Mouse (Mus musculus): Measurements from ENCODE around the gene Rnf212b. TPM values are rescaled to one million over a fixed set of nuclear protein-coding genes. Genes with fewer than 3 reads are reported as not detected.

The Rnf212b gene
- polyA plus RNA-seq, 1 experiment, result not detected

- Histone ChIP-seq H3K27me3 (ENCODE audit: control insufficient read depth, insufficient read depth, insufficient read length) (no peaks in the 10 kb centered on the region), H3ac (ENCODE audit: control insufficient read depth, insufficient read length) (peak overlapping the region; percentile 68), H3K79me2 (ENCODE audit: control insufficient read depth, insufficient read depth) (no peaks in the 10 kb centered on the region), H3K4me3 (peak overlapping the region; percentile 29), H3K4me2 (ENCODE audit: low read depth) (peak overlapping the region; percentile 97), H3K36me3 (ENCODE audit: control insufficient read depth, insufficient read depth) (no peaks in the 10 kb centered on the region)
- TF ChIP-seq TCF12 (IDR thresholded peaks at IDR 0.05; ENCODE audit: insufficient read depth, poor library complexity, severe bottlenecking) (no peak), REST (IDR thresholded peaks at IDR 0.05; ENCODE audit: insufficient read depth, insufficient read length) (no peak), MYOD1 (IDR thresholded peaks at IDR 0.05; ENCODE audit: control insufficient read depth in 1 of 3, insufficient read length in 2 of 3, low read depth in 2 of 3) (peak in 2 of 3 experiments; percentile 4 to 40), POLR2AphosphoS2 (IDR thresholded peaks at IDR 0.05; ENCODE audit: insufficient read length, low read depth) (peak; percentile 91), MYOG (IDR thresholded peaks at IDR 0.05; ENCODE audit: control insufficient read depth in 1 of 3, insufficient read depth in 1 of 3, insufficient read length in 2 of 3, low read depth in 2 of 3) (no peak), POLR2A (IDR thresholded peaks at IDR 0.05; ENCODE audit: insufficient read length, low read depth) (peak; percentile 94)
These were observed 62.7 kb downstream of the Rnf212b start for GRCm38 (mm10) chr14:54876539-54877047.

DNA sequence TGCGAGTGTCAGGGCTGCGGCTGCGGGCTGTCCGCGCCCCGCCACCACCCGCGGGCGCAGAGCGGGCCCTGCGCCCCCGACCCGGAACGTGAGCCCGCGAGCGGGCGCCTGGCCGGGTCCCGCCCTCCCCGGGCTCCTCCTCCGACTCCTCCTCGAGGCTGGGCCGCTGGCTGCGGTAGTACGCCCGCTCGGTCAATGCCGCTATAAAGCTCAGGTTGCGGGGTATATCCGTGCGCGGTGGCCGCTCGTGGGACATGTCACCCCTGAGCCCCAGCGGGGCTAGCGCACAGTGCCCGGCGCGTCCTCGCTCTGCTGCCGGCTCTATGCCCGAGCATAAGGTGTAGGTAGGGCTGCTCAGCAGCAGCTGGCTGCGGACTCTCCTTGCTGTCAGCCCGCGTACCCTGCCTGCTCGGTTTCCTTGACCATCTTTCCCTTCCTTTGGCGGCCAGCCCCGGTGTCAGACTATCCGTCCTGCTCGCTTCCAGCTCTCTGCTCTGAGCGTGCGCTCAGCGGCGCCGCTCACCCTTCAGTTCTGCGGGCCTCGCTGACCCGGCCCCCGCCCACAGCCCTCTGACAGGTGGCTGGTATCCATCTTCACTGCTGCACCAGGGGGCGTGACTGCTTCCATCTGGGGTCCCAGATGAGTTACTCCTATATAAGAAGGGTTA, 63.2 kb downstream of the Rnf212b start, which contains the start of gene Ppp1r3e:
TSS of gene Ppp1r3e (minus strand) at position 503 of the 668 bp plus-strand sequence.
- Histone ChIP-seq H3K4me3 (peak within 1 kb of the TSS; percentile 29), H3K27me3 (ENCODE audit: control insufficient read depth, insufficient read depth, insufficient read length) (no peaks in the 10 kb centered on the region), H3K4me2 (ENCODE audit: low read depth) (peak within 1 kb of the TSS; percentile 97), H3K79me2 (ENCODE audit: control insufficient read depth, insufficient read depth) (no peaks in the 10 kb centered on the region), H3ac (ENCODE audit: control insufficient read depth, insufficient read length) (peak within 1 kb of the TSS; percentile 68), H3K36me3 (ENCODE audit: control insufficient read depth, insufficient read depth) (no peaks in the 10 kb centered on the region)
- TF ChIP-seq POLR2A (IDR thresholded peaks at IDR 0.05; ENCODE audit: insufficient read length, low read depth), result peak; percentile 9
- no peak for TF ChIP-seq TCF3 (IDR thresholded peaks at IDR 0.05; ENCODE audit: insufficient read length, low read depth)
- TF ChIP-seq MYOD1 (IDR thresholded peaks at IDR 0.05; ENCODE audit: control insufficient read depth in 1 of 3, insufficient read length in 2 of 3, low read depth in 2 of 3), result peak in 1 of 3 experiments; percentile 66
- no peak for TF ChIP-seq CEBPB (IDR thresholded peaks at IDR 0.05; ENCODE audit: insufficient read depth, poor library complexity, severe bottlenecking)
- TF ChIP-seq E2F4 (IDR thresholded peaks at IDR 0.05; ENCODE audit: insufficient read depth), result no peak
- no peak for TF ChIP-seq REST (IDR thresholded peaks at IDR 0.05; ENCODE audit: insufficient read depth, insufficient read length)
- TF ChIP-seq MAX (IDR thresholded peaks at IDR 0.05; ENCODE audit: low read depth), result no peak
- TF ChIP-seq POLR2AphosphoS2 (IDR thresholded peaks at IDR 0.05; ENCODE audit: insufficient read length, low read depth), result no peak
- TF ChIP-seq USF1 (IDR thresholded peaks at IDR 0.05; ENCODE audit: low read depth), result no peak
- peak in 2 of 3 experiments; percentile 13 to 19 for TF ChIP-seq MYOG (IDR thresholded peaks at IDR 0.05; ENCODE audit: control insufficient read depth in 1 of 3, insufficient read depth in 1 of 3, insufficient read length in 2 of 3, low read depth in 2 of 3)
- TF ChIP-seq TCF12 (IDR thresholded peaks at IDR 0.05; ENCODE audit: insufficient read depth, poor library complexity, severe bottlenecking), result no peak
- no peak for TF ChIP-seq SRF (IDR thresholded peaks at IDR 0.05; ENCODE audit: control insufficient read depth, insufficient read length, low read depth)

- Histone ChIP-seq H3K27me3 (ENCODE audit: control insufficient read depth, insufficient read depth, insufficient read length) (no peaks in the 10 kb centered on the region), H3ac (ENCODE audit: control insufficient read depth, insufficient read length) (peak within 1 kb of the TSS; percentile 20), H3K79me2 (ENCODE audit: control insufficient read depth, insufficient read depth) (peaks cover 25% of the 10 kb centered on the region), H3K4me3 (peak within 1 kb of the TSS; percentile 93), H3K36me3 (ENCODE audit: control insufficient read depth, insufficient read depth) (no peaks in the 10 kb centered on the region), H3K4me2 (ENCODE audit: low read depth) (peak within 1 kb of the TSS; percentile 93)
- TF ChIP-seq POLR2A (IDR thresholded peaks at IDR 0.05; ENCODE audit: insufficient read length, low read depth), result peak; percentile 95
- no peak for TF ChIP-seq MYOG (IDR thresholded peaks at IDR 0.05; ENCODE audit: control insufficient read depth in 1 of 3, insufficient read depth in 1 of 3, insufficient read length in 2 of 3, low read depth in 2 of 3)
- peak; percentile 91 for TF ChIP-seq POLR2AphosphoS2 (IDR thresholded peaks at IDR 0.05; ENCODE audit: insufficient read length, low read depth)
- TF ChIP-seq E2F4 (IDR thresholded peaks at IDR 0.05; ENCODE audit: insufficient read depth), result no peak
- no peak for TF ChIP-seq TCF3 (IDR thresholded peaks at IDR 0.05; ENCODE audit: insufficient read length, low read depth)
- TF ChIP-seq REST (IDR thresholded peaks at IDR 0.05; ENCODE audit: insufficient read depth, insufficient read length), result no peak
- no peak for TF ChIP-seq TCF12 (IDR thresholded peaks at IDR 0.05; ENCODE audit: insufficient read depth, poor library complexity, severe bottlenecking)
- TF ChIP-seq MYOD1 (IDR thresholded peaks at IDR 0.05; ENCODE audit: control insufficient read depth in 1 of 3, insufficient read length in 2 of 3, low read depth in 2 of 3), result no peak
These were observed 69.4 kb downstream of the Rnf212b start, which contains the start of the genes Bcl2l2 and Gm20521 for GRCm38 (mm10) chr14:54883154-54884021. Gene Bcl2l2 (plus strand): TSS chr14:54883377. Gene Gm20521 (plus strand): TSS chr14:54883441.

DNA sequence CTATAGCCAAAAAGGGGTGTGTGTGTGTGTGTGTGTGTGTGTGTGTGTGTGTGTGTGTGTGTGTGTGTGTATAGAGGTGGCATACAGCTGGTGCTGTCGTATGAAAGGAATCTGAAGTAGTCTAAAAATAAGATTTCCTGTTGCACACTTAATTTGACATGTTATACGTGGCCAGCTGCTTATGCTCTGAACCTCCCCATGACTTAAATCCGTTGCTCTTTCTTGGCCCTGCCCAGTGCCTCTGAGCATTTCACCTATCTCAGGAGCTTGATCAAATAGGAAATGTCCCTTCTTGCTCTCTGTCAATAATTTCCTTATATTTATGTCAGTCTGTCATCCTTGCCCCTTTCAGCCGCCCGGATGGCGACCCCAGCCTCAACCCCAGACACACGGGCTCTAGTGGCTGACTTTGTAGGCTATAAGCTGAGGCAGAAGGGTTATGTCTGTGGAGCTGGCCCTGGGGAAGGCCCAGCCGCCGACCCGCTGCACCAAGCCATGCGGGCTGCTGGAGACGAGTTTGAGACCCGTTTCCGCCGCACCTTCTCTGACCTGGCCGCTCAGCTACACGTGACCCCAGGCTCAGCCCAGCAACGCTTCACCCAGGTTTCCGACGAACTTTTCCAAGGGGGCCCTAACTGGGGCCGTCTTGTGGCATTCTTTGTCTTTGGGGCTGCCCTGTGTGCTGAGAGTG, 70.2 kb downstream of the Rnf212b start:
- Histone ChIP-seq H3K27me3 (ENCODE audit: control insufficient read depth, insufficient read depth, insufficient read length) (no peaks in the 10 kb centered on the region), H3K4me2 (ENCODE audit: low read depth) (peak overlapping the region; percentile 93), H3K36me3 (ENCODE audit: control insufficient read depth, insufficient read depth) (no peaks in the 10 kb centered on the region), H3K79me2 (ENCODE audit: control insufficient read depth, insufficient read depth) (peaks cover 25% of the 10 kb centered on the region), H3K4me3 (peak overlapping the region; percentile 93), H3ac (ENCODE audit: control insufficient read depth, insufficient read length) (peak overlapping the region; percentile 20)
- TF ChIP-seq POLR2A (IDR thresholded peaks at IDR 0.05; ENCODE audit: insufficient read length, low read depth), result no peak
- TF ChIP-seq CEBPB (IDR thresholded peaks at IDR 0.05; ENCODE audit: insufficient read depth, poor library complexity, severe bottlenecking), result no peak
- TF ChIP-seq MYOD1 (IDR thresholded peaks at IDR 0.05; ENCODE audit: control insufficient read depth in 1 of 3, insufficient read length in 2 of 3, low read depth in 2 of 3), result no peak
- TF ChIP-seq MYOG (IDR thresholded peaks at IDR 0.05; ENCODE audit: control insufficient read depth in 1 of 3, insufficient read depth in 1 of 3, insufficient read length in 2 of 3, low read depth in 2 of 3), result no peak
